Mouse (Mus musculus) olfactory bulb, adult 2 months (tissue): ENCODE measurements around the gene Baz1a.

ENCODE experiments used
- CTCF ChIP-seq: fragments of 200-500 bp; IDR thresholded peaks from 2 replicates; pipeline ENCODE4 v1.5.1; 2012; ENCODE audit warnings: low read depth, mild to moderate bottlenecking, low read length, moderate library complexity; ENCODE audit not compliant: insufficient read depth
- POLR2A ChIP-seq: fragments of 200-500 bp; IDR thresholded peaks from 2 replicates; pipeline ENCODE4 v1.6.1; 2012; ENCODE audit warnings: mild to moderate bottlenecking, low read depth, low read length, moderate library complexity; ENCODE audit not compliant: insufficient read depth

DNA sequence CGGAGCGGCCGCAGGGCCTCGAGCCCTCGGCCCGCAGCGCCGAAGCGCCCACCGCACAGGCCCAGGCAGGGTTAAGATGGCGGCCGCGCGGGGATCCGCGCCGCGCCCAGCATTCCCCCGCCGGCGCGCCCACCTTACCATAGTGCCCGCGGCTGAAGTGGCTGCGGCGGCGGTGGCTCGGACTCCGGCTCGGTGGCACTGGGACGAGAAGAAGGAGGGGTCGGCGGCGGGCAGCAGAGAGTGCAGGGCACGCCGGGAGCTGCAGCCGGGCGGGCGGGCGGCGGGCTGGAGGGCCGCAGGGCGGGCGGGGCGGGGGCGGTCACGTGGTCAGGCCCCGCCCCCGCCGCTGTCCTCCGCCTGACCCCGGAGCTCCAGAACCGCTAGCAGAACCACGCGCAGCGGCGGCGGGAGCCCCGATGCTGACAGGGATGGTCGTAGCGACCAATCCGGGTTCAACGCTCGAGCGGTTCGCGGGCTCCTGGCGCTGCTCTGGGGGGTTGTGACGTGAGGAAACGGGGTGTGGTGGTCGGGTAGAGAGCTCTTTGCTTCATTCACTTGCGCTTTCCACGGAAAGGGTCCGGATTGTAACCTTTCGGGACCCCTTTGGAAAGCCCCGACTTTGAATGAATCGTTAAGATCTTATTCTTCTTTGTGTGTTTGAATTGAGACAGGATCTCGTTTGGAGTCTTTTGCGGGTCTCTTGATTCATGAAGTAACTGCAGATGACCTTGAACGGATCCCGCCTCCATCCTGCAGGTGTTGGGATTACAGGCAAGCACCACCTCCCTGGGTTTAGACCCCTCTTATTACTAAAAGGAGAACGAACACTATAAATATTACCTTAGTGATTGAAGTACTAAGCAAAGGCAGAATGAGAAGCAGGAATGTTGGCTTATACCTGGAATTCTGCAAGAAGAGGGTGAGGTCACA is 151.3 kb downstream of the Baz1a start, which contains the start of gene Cfl2:
- TF ChIP-seq CTCF (no peak), POLR2A (peak; percentile 78; the same call in 1 of the 2 replicates)
